ENCODE assay signal across 8 mouse cellular contexts in the genomic region with DNA sequence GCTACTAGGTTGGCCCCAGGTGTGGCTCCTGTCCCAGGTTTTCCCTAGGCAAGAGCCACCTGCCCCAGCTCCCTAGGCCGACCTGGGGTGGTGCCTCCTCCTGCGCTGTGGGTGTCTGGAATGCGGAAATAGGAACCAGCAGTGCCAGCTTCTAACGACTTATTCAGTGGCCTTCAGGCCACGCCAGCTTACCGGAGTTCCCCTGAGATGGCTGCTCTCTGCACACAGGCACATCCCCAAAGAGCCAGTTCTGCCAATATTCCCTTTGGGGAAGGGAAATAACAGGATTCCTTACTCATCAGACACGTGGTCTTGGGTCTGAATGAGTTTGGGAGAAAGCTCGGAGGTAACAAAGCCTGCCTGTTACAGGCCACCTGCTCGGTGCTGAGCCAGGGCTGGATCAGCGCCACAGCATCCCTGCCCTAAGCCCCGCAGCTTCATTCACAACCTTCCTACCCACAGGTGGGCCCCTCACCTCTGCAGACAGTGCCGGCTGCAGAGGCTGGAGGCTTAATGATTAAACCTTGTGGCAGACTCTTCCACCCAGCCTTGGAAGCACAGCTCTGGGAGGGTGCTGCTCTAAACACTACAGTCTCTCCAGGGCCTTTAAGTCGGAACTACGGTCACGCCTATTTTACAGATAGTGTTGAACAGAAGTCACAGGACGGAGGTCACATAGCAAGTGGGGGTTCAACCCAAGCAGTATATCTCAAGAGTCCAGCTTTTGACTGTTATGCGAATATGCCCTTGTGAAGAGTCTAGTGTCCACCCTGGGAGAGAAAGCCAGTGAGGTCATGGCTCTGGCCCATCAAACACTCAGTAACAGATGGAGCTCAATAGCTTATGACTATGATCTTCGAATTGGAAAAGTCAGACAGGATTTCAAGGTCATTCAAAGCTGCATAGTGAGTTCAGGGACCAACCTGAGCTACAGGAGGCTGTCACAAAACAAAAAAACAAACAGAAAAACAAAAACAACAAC. TPM values are rescaled to one million over a fixed set of nuclear protein-coding genes. Genes with fewer than 3 reads are reported as not detected.
DNase-seq lines count a peak whose midpoint lies in the region; ATAC-seq and TF ChIP-seq lines count a peak whose summit lies in the region.

No protein-coding gene starts in this region.

- H3K27ac ChIP-seq in ES-Bruce4 (ENCODE audit: insufficient read depth, low read length), result peak overlapping the region; percentile 32; the same call in 1 of the 2 replicates
- peak overlapping the region; percentile 26; the same call in 1 of the 2 replicates for H3K27ac ChIP-seq in hindbrain, embryonic 15.5 days (replicated peaks)
- H3K27ac ChIP-seq in liver, embryonic 11.5 days (ENCODE audit: low read depth, low read length), result peak overlapping the region; percentile 17

- H3K36me3 ChIP-seq in ES-Bruce4 (ENCODE audit: control insufficient read depth, insufficient read depth, low read length, poor library complexity, severe bottlenecking), result no peaks in the 10 kb centered on the region
- H3K36me3 ChIP-seq in hindbrain, embryonic 15.5 days, result no peaks in the 10 kb centered on the region
- no peaks in the 10 kb centered on the region for H3K36me3 ChIP-seq in liver, embryonic 11.5 days (ENCODE audit: control insufficient read depth, insufficient read depth, low read length)

- DNase-seq in cerebellum, adult 18-20 months, result peak; percentile 59 to 65
- DNase-seq in liver, embryonic 11.5 days (ENCODE audit: low spot score), result peak; percentile 45
- DNase-seq in thymus, postnatal 10 days (ENCODE audit: low spot score in 2 of 2), result no peak

- H3K4me1 ChIP-seq in ES-Bruce4 (ENCODE audit: control insufficient read depth, insufficient read depth, low read length), result peaks cover 11% of the 10 kb centered on the region
- peaks cover 34% of the 10 kb centered on the region for H3K4me1 ChIP-seq in hindbrain, embryonic 15.5 days (replicated peaks)
- H3K4me1 ChIP-seq in liver, embryonic 11.5 days (replicated peaks; ENCODE audit: control insufficient read depth, insufficient read depth, low read length), result peaks cover 41% of the 10 kb centered on the region

- 21% methylated on average over 18 of the region's 18 CpGs for WGBS in hindbrain, embryonic 15.5 days
- WGBS in liver, embryonic 11.5 days, result 40% methylated on average over 18 of the region's 18 CpGs

- H3K4me2 ChIP-seq in hindbrain, embryonic 15.5 days, result peak overlapping the region; percentile 2; the same call in 1 of the 2 replicates
- H3K4me2 ChIP-seq in liver, embryonic 11.5 days, result peak overlapping the region; percentile 39

- peak overlapping the region; percentile 10 for H3K4me3 ChIP-seq in ES-Bruce4 (ENCODE audit: low read depth, low read length)
- H3K4me3 ChIP-seq in hindbrain, embryonic 15.5 days, result no peak overlapping the region
- no peak overlapping the region for H3K4me3 ChIP-seq in liver, embryonic 11.5 days (ENCODE audit: low read depth, low read length)

- H3K9ac ChIP-seq in ES-Bruce4 (ENCODE audit: low read depth, poor library complexity, severe bottlenecking), result peak overlapping the region; percentile 25; the same call in 1 of the 2 replicates
- H3K9ac ChIP-seq in hindbrain, embryonic 15.5 days, result no peak overlapping the region
- 0 out of 2 replicates have a peak overlapping the region, but pooled peaks have one; percentile 26 for H3K9ac ChIP-seq in liver, embryonic 11.5 days (ENCODE audit: low read depth, low read length)

- no peaks in the 10 kb centered on the region for H3K9me3 ChIP-seq in ES-Bruce4 (replicated peaks; ENCODE audit: control insufficient read depth, insufficient read depth, low read length, poor library complexity, severe bottlenecking)
- H3K9me3 ChIP-seq in hindbrain, embryonic 15.5 days, result no peaks in the 10 kb centered on the region
- H3K9me3 ChIP-seq in liver, embryonic 11.5 days (ENCODE audit: control insufficient read depth, low read length), result no peaks in the 10 kb centered on the region

- TF ChIP-seq EP300 in ES-Bruce4 (IDR thresholded peaks at IDR 0.05; ENCODE audit: insufficient read depth, low read depth, low read length), result no peak

- TF ChIP-seq POLR2A in ES-Bruce4 (IDR thresholded peaks at IDR 0.05; ENCODE audit: insufficient read depth, low read length), result no peak

- no peak for TF ChIP-seq CTCF in ES-Bruce4 (IDR thresholded peaks at IDR 0.05; ENCODE audit: low read depth, low read length)

- peak; percentile 36 for ATAC-seq in hindbrain, embryonic 15.5 days (ENCODE audit: low FRiP score, low read depth)
- ATAC-seq in liver, embryonic 11.5 days (replicated peaks; ENCODE audit: low FRiP score), result peak; percentile 49
- peak; percentile 39; the same call in 1 of the 2 replicates for ATAC-seq in neutrophil, adult 5-6 weeks (ENCODE audit: extremely low read depth, insufficient number of reproducible peaks, low FRiP score, poor library complexity, severe bottlenecking)
- ATAC-seq in frontal cortex, adult (ENCODE audit: low TSS enrichment), result no peak
- no peak for ATAC-seq in erythroblast, adult 5-6 weeks (replicated peaks; ENCODE audit: low FRiP score, poor library complexity, severe bottlenecking)

- H3K27me3 ChIP-seq in ES-Bruce4 (ENCODE audit: control insufficient read depth, insufficient read depth, low read length, poor library complexity, severe bottlenecking), result no peaks in the 10 kb centered on the region
- no peaks in the 10 kb centered on the region for H3K27me3 ChIP-seq in hindbrain, embryonic 15.5 days
- H3K27me3 ChIP-seq in liver, embryonic 11.5 days (replicated peaks; ENCODE audit: control insufficient read depth, insufficient read depth, low read length), result no peaks in the 10 kb centered on the region

RNA-seq across cellular contexts. Expression of a gene that starts 12.8 kb away (rescaled TPM):
- polyA plus RNA-seq in ES-Bruce4 (2011; ENCODE audit: insufficient read depth, insufficient read length, low read depth, missing spikeins), result 29.4 and 31.0 TPM in 2 replicates
- polyA plus RNA-seq in hindbrain, embryonic 15.5 days (2015; fragmentation: Nextera tagmentation; extraction: Ambion mirVana), result 22.4 and 23.3 TPM in 2 replicates
- 9.0 and 10.1 TPM in 2 replicates for polyA plus RNA-seq in liver, embryonic 11.5 days (2014; fragmentation: Nextera tagmentation; extraction: Ambion mirVana)
- total RNA-seq in neutrophil, adult 5-6 weeks (2017), result 8.1 and 10.8 TPM in 2 replicates
- total RNA-seq in erythroblast, adult 5-6 weeks (2015; ENCODE audit: low replicate concordance), result 2.9 and 5.4 TPM in 2 replicates
- 1.1 and 5.2 TPM in 2 replicates for total RNA-seq in erythroblast, adult 5-6 weeks (2017; ENCODE audit: low replicate concordance)

Comparison
In these comparisons a context has a peak if more than half of its experiments do, and no peak if none do; other contexts are left out.
1. DNase-seq: peak in cerebellum, adult 18-20 months (2 of 2) and liver, embryonic 11.5 days (single experiment); none in thymus, postnatal 10 days (0 of 2).
2. ATAC-seq: peak in hindbrain, embryonic 15.5 days (single experiment), liver, embryonic 11.5 days (single experiment) and neutrophil, adult 5-6 weeks (single experiment); none in frontal cortex, adult (single experiment) and erythroblast, adult 5-6 weeks (single experiment).
3. Peak in every context shown above with its lines, with median percentiles within 50 percentile points of each other: H3K27ac ChIP-seq.